Mouse (Mus musculus): ENCODE measurements around the gene Mrps18b.
"Not testable (repeated sequence)": the region's sequence is repeated elsewhere in the genome, so short reads cannot be mapped to it uniquely, and the experiment has no call there.

The Mrps18b gene

GRCm38 (mm10) chr17:35937700-35938348 is 21.6 kb upstream of the Mrps18b start:
- peak; percentile 71 for TF ChIP-seq CTCF (conservative IDR thresholded peaks at IDR 0.05; ENCODE audit: low read length)
- no peak for TF ChIP-seq POU5F1 (IDR thresholded peaks at IDR 0.05; ENCODE audit: borderline replicate concordance, low read length)
- H3K36me3 ChIP-seq (ENCODE audit: insufficient read depth, low read length), result peaks cover 1% of the 10 kb centered on the region

GRCm38 (mm10) chr17:35935763-35936162 is 19.6 kb upstream of the Mrps18b start:
- peaks cover 43% of the 10 kb centered on the region for H3K4me1 ChIP-seq (replicated peaks; ENCODE audit: low read depth, low read length)
- peak overlapping the region; percentile 76 for H3K4me3 ChIP-seq (replicated peaks; ENCODE audit: low read length)
- not testable (repeated sequence) for H3K9me3 ChIP-seq (ENCODE audit: low read length); H3K27me3 ChIP-seq (ENCODE audit: insufficient read depth, low read length)
- H3K36me3 ChIP-seq (ENCODE audit: insufficient read depth, low read length), result peaks cover 18% of the 10 kb centered on the region

More at GRCm38 (mm10) chr17:35937700-35938348, 21.6 kb upstream of the Mrps18b start:
- Histone ChIP-seq H3K27me3 (ENCODE audit: insufficient read depth, low read length) (no peaks in the 10 kb centered on the region), H3K9me3 (ENCODE audit: low read length) (peaks cover 6% of the 10 kb centered on the region), H3K4me3 (replicated peaks; ENCODE audit: low read length) (no peak overlapping the region), H3K4me1 (replicated peaks; ENCODE audit: low read depth, low read length) (peaks cover 43% of the 10 kb centered on the region)

GRCm38 (mm10) chr17:35932608-35933007 is 16.4 kb upstream of the Mrps18b start:
- Histone ChIP-seq H3K9me3 (ENCODE audit: low read length) (no peaks in the 10 kb centered on the region), H3K27me3 (ENCODE audit: insufficient read depth, low read length) (no peaks in the 10 kb centered on the region), H3K4me3 (replicated peaks; ENCODE audit: low read length) (no peak overlapping the region), H3K4me1 (replicated peaks; ENCODE audit: low read depth, low read length) (peaks cover 26% of the 10 kb centered on the region), H3K36me3 (ENCODE audit: insufficient read depth, low read length) (peaks cover 49% of the 10 kb centered on the region)
- no peak for TF ChIP-seq POU5F1 (IDR thresholded peaks at IDR 0.05; ENCODE audit: borderline replicate concordance, low read length)
- no peak for TF ChIP-seq CTCF (conservative IDR thresholded peaks at IDR 0.05; ENCODE audit: low read length)
- TF ChIP-seq NANOG (IDR thresholded peaks at IDR 0.05; ENCODE audit: borderline replicate concordance, low read length), result no peak

- no peak for TF ChIP-seq NANOG (IDR thresholded peaks at IDR 0.05; ENCODE audit: borderline replicate concordance, low read length)
- TF ChIP-seq CTCF (conservative IDR thresholded peaks at IDR 0.05; ENCODE audit: low read length), result no peak
- no peak for TF ChIP-seq POU5F1 (IDR thresholded peaks at IDR 0.05; ENCODE audit: borderline replicate concordance, low read length)
- H3K4me1 ChIP-seq (replicated peaks; ENCODE audit: low read depth, low read length), result peaks cover 18% of the 10 kb centered on the region
- no peak overlapping the region for H3K4me3 ChIP-seq (replicated peaks; ENCODE audit: low read length)
These were observed 14.4 kb upstream of the Mrps18b start for GRCm38 (mm10) chr17:35930627-35931026.

GRCm38 (mm10) chr17:35929534-35929933 is 13.3 kb upstream of the Mrps18b start:
- peaks cover 14% of the 10 kb centered on the region for H3K4me1 ChIP-seq (replicated peaks; ENCODE audit: low read depth, low read length)
- H3K36me3 ChIP-seq (ENCODE audit: insufficient read depth, low read length), result peaks cover 80% of the 10 kb centered on the region
- H3K27me3 ChIP-seq (ENCODE audit: insufficient read depth, low read length), result no peaks in the 10 kb centered on the region
- TF ChIP-seq NANOG (IDR thresholded peaks at IDR 0.05; ENCODE audit: borderline replicate concordance, low read length), result no peak
- no peak for TF ChIP-seq CTCF (conservative IDR thresholded peaks at IDR 0.05; ENCODE audit: low read length)
- no peak for TF ChIP-seq POU5F1 (IDR thresholded peaks at IDR 0.05; ENCODE audit: borderline replicate concordance, low read length)
- H3K4me3 ChIP-seq (replicated peaks; ENCODE audit: low read length), result no peak overlapping the region
- H3K9me3 ChIP-seq (ENCODE audit: low read length), result no peaks in the 10 kb centered on the region

More at GRCm38 (mm10) chr17:35930627-35931026, 14.4 kb upstream of the Mrps18b start:
- H3K27me3 ChIP-seq (ENCODE audit: insufficient read depth, low read length), result no peaks in the 10 kb centered on the region
- peaks cover 69% of the 10 kb centered on the region for H3K36me3 ChIP-seq (ENCODE audit: insufficient read depth, low read length)
- no peaks in the 10 kb centered on the region for H3K9me3 ChIP-seq (ENCODE audit: low read length)

- Histone ChIP-seq H3K9me3 (ENCODE audit: low read length) (no peaks in the 10 kb centered on the region), H3K4me1 (replicated peaks; ENCODE audit: low read depth, low read length) (peaks cover 18% of the 10 kb centered on the region), H3K27me3 (ENCODE audit: insufficient read depth, low read length) (no peaks in the 10 kb centered on the region), H3K4me3 (replicated peaks; ENCODE audit: low read length) (no peak overlapping the region), H3K36me3 (ENCODE audit: insufficient read depth, low read length) (peaks cover 96% of the 10 kb centered on the region)
- TF ChIP-seq CTCF (conservative IDR thresholded peaks at IDR 0.05; ENCODE audit: low read length) (no peak), NANOG (IDR thresholded peaks at IDR 0.05; ENCODE audit: borderline replicate concordance, low read length) (no peak), POU5F1 (IDR thresholded peaks at IDR 0.05; ENCODE audit: borderline replicate concordance, low read length) (no peak)
These were observed 11.3 kb upstream of the Mrps18b start for GRCm38 (mm10) chr17:35927471-35927870.

- peaks cover 90% of the 10 kb centered on the region for H3K36me3 ChIP-seq (ENCODE audit: insufficient read depth, low read length)
- H3K4me3 ChIP-seq (replicated peaks; ENCODE audit: low read length), result no peak overlapping the region
- no peak for TF ChIP-seq CTCF (conservative IDR thresholded peaks at IDR 0.05; ENCODE audit: low read length)
- TF ChIP-seq POU5F1 (IDR thresholded peaks at IDR 0.05; ENCODE audit: borderline replicate concordance, low read length), result no peak
- TF ChIP-seq NANOG (IDR thresholded peaks at IDR 0.05; ENCODE audit: borderline replicate concordance, low read length), result no peak
- no peaks in the 10 kb centered on the region for H3K27me3 ChIP-seq (ENCODE audit: insufficient read depth, low read length)
- H3K4me1 ChIP-seq (replicated peaks; ENCODE audit: low read depth, low read length), result peaks cover 50% of the 10 kb centered on the region
- H3K9me3 ChIP-seq (ENCODE audit: low read length), result no peaks in the 10 kb centered on the region
These were observed 7.1 kb upstream of the Mrps18b start for GRCm38 (mm10) chr17:35923281-35923680.

GRCm38 (mm10) chr17:35922566-35922965 is 6.4 kb upstream of the Mrps18b start:
- Histone ChIP-seq H3K36me3 (ENCODE audit: insufficient read depth, low read length) (peaks cover 87% of the 10 kb centered on the region), H3K27me3 (ENCODE audit: insufficient read depth, low read length) (no peaks in the 10 kb centered on the region), H3K9me3 (ENCODE audit: low read length) (no peaks in the 10 kb centered on the region), H3K4me1 (replicated peaks; ENCODE audit: low read depth, low read length) (peaks cover 47% of the 10 kb centered on the region), H3K4me3 (replicated peaks; ENCODE audit: low read length) (no peak overlapping the region)
- TF ChIP-seq POU5F1 (IDR thresholded peaks at IDR 0.05; ENCODE audit: borderline replicate concordance, low read length) (no peak), CTCF (conservative IDR thresholded peaks at IDR 0.05; ENCODE audit: low read length) (no peak), NANOG (IDR thresholded peaks at IDR 0.05; ENCODE audit: borderline replicate concordance, low read length) (no peak)

- Histone ChIP-seq H3K4me3 (replicated peaks; ENCODE audit: low read length) (no peak overlapping the region), H3K4me1 (replicated peaks; ENCODE audit: low read depth, low read length) (peaks cover 47% of the 10 kb centered on the region), H3K9me3 (ENCODE audit: low read length) (no peaks in the 10 kb centered on the region), H3K36me3 (ENCODE audit: insufficient read depth, low read length) (peaks cover 85% of the 10 kb centered on the region), H3K27me3 (ENCODE audit: insufficient read depth, low read length) (no peaks in the 10 kb centered on the region)
- TF ChIP-seq POU5F1 (IDR thresholded peaks at IDR 0.05; ENCODE audit: borderline replicate concordance, low read length), result no peak
- TF ChIP-seq CTCF (conservative IDR thresholded peaks at IDR 0.05; ENCODE audit: low read length), result no peak
- no peak for TF ChIP-seq NANOG (IDR thresholded peaks at IDR 0.05; ENCODE audit: borderline replicate concordance, low read length)
These were observed 5.5 kb upstream of the Mrps18b start for GRCm38 (mm10) chr17:35921710-35922109.
